Mouse (Mus musculus) A20 (cell line): ENCODE data around the gene Apbb2.

ENCODE experiments used
- DNase-seq: peaks from one replicate; pipeline ENCODE4 v3.0.0-alpha.2; 2011; ENCODE audit warnings: low read depth, low spot score

The Apbb2 gene

GRCm38 (mm10) chr5:66344182-66344581 lies 274.4 kb downstream of the Apbb2 start:
- DNase-seq = no peak

- DNase-seq = no peak
Observed at GRCm38 (mm10) chr5:66342285-66342684, 276.3 kb downstream of the Apbb2 start.

DNA sequence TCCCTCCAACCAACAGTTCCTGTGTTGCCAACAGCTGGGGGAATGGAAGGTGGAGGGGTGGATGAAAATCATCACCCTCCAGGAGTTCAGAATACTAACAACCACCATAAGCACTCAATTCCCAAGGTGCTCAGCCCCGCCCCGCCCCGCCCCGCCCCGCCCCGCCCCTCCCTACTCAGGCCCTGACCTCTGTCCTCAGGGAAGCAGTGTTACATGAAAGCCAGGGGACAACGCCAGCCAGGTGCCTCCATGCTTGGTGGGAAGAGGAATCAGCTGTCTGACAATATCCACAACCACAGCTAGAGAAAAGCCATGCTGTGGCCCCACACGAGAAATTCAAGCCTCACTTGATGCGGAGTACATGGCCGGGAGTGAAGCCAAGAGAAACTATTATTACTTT lies 276.7 kb downstream of the Apbb2 start:
- DNase-seq = no peak

DNA sequence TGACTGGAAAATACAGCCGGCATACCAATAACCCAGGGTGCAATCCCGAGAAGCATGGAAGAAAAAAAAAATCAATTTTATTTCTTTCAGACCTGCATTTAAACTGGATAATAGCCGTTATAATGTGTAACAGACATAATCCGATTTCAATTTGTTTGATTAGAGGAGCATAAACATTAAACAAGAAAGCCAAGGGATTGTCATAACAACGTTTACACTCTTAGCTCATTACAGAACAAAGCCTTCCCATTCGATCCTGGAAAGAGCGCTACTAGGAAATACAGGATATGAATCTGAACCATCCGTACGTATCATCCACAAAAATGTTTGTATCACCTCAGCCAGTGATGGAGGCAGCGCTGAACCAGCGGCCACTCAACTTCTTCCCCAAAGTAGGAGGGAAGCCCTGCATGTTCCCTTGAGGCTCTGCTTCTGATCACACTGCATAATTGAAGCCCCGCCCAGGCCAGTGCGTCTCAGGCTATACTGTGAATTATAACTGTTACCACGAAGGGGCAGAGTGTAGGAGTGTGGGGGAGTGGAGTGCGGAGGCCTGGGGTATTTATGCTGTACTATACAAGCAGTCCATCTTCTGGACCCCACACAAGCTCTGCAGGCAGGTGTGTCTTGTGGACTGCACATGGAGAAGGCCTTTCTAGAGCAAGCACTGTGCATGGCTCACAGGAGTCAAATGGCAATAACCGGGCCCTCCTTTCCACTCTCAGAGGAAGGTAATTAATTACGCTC lies 278.1 kb downstream of the Apbb2 start:
- DNase-seq = no peak

DNA sequence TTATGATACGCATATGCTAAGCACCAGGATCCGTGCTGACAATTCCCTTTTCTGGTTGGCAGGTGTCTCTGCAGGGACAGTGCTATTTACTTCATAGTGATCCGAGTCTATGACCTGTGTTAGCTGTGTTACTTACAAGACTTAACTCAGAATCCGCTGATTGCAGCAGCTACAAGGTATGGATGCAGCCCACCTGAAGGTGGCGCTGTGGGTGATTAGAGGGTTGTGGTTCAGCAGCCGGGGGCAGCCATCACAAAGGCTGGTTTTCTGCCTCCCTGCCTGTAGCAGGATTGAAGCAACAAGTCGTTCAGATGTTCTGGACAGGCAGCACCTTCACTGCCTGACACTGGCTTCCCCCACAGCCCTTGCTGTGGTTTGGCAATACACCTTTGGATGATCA lies 280.0 kb downstream of the Apbb2 start:
- peak; percentile 37 for DNase-seq

- no peak for DNase-seq
Observed at GRCm38 (mm10) chr5:66337969-66338345, 280.6 kb downstream of the Apbb2 start.

DNA sequence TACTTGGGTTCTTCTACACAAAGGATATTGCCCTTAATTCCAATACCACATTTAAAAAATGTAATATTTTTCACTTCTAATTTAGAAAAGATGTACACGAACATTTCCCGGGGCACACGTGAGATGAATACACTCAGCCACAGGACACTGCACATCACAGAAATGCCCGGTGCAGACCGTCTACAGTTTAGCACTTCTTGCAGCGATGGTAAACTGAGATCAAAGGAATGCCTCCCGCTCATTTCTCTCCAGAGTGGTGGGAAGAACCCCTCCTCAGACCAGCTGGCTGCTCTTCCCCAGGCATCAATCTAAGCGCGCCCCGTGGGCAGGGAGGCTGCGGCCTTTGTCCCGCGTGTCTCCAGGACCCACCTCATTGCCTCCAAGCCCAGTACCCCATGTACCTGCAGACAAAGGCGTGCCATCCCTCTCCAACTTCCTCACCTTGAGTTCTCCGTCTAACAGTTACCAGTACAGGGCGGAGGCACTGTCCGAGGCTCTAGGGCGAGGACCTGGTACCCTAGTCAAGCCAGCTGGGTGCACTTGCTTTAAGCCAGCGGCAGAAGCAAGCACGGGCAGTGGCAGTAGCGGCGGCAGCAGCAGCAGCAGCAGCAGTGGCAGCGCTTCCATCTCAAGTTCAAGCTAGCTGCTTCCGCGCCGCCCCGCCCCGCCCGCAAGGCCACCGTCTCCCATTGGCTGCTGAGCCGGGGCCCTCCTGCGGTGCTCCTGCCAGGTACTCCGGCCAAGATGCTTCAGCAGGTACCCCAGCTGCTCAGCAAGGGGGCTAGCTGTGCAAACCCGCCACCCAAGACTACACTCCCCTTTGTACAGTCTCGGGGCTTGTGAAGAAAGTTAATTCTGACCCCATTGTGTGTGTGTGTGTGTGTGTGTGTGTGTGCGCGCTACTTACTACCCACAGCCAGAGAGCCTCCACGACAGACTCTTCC lies 281.3 kb downstream of the Apbb2 start:
- DNase-seq = no peak

DNA sequence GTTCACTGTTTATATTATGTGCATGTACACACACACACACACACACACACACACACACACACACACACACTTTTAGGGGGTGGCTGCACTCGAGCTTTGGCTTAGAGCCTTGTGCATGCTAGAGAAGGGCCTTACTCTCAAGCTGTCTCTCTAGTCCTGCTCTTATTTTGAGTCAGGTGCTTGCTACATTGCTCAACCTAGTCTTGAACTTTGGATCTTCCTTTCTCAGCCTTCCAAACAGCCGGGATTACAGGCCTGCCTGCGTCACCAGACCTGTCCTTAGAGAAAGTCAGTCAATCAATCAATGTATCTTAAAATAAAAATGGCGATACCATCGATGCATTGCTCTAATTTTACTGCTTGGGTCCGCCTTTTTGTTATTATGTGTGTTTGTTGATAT lies 287.8 kb downstream of the Apbb2 start:
- no peak for DNase-seq

DNA sequence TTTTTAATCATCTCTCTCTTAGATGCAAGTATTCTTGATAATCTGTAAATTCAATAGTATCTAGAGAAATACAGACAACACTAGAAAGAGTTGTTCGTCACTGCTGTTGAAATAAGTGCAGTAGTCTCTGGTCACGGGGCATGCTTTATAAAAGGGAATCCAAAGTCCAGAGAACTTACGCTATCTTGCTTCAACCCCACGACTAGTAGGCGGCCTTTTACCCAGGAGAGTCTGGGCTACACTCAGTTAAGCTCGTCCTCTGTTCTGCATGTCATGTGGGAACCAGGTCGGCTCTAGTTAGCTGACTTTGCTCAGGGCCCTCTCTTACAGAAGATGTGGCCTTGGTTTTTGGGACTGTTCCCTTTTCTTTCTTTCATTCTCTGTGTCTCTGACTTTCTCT lies 289.8 kb downstream of the Apbb2 start:
- no peak for DNase-seq

- DNase-seq = no peak
Observed at GRCm38 (mm10) chr5:66327949-66328726, 290.4 kb downstream of the Apbb2 start.

- DNase-seq = peak; percentile 12
Observed at GRCm38 (mm10) chr5:66326395-66326794, 292.2 kb downstream of the Apbb2 start.

DNA sequence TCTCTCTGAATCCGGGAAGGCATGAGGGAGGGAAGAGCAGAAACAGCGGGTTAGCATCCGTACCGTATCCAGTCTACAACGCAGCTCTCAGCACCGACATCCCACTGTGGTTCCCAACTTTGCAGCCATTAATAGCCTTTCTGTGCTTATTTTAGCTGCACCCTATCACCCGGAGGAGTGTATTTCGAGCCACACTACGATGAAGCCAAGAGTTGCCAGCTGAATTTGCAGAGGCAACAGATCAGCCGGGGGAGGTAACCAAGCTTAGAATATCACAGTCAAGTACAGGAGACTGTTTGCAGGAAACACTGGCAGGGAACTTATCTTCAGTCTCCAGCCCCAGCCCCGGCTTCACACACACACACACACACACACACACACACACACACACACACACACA lies 295.0 kb downstream of the Apbb2 start:
- DNase-seq = no peak

- DNase-seq = no peak
Observed at GRCm38 (mm10) chr5:66323131-66323530, 295.5 kb downstream of the Apbb2 start.

DNA sequence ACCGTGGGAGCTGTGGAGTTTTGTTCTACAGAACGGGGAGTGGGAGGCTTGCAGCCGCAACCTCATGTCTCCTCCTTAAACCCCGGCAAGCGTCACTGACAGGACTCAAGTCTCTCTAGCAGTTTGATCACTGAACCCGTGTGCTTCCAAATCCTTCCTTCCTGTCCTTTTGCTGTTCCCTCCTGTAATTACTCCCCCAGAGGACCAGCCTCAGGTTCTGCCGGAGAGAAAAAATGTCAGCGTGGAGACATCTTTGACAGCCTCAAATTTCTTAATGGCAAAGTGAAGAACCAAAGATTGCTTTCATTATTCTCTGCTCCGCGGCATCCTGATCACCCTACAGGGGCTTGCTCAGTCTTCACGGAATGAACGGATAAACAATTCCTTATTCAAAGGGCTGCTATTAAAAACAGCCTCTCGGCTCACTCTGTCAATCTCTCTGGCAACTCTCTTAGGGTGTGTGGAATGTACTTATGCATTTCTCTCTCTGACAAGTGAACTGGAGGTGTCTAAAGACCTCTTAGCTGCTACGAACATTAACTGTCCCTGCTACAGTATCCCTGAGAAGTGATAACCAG lies 298.7 kb downstream of the Apbb2 start:
- no peak for DNase-seq

DNA sequence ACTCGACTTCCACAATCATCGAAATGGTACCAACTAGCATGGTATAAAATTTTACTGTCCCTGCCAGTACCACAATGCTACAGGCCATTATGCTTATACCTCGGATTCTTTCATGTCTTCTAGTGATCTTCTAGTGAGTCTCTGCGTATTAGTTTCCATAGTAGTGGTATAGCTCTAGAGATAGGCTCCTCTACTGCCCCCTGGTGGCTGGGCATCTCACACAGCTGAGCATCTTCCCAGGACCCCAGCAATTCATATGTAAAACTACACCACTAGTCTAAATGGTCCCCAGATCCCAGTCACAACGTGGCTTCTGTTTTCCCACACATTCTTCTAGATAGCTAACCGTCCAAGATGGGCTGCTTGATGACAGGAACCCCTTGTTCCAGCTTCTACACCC lies 299.2 kb downstream of the Apbb2 start:
- peak; percentile 67 for DNase-seq

DNA sequence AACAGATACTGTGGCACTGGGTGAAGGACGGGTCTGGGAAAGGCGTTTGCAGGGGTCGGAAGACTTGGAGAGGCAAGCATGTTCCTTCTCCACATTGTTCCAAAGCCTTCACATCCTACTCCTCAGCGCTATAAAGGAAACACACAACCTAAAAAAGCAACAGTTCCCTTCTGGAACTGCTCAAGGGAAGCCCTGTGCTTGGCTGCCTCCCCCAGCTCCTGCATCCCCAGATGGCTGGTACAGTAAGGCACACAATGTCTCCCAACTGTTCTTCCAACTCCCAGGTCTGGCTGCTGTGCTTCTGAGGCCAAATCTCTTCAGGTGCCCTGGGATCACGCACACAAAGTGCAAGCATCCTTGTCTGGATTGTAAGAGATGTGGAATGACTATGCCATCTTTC lies 302.8 kb downstream of the Apbb2 start:
- DNase-seq = no peak

GRCm38 (mm10) chr5:66310806-66311205 lies 307.8 kb downstream of the Apbb2 start:
- no peak for DNase-seq

- no peak for DNase-seq
Observed at GRCm38 (mm10) chr5:66310328-66310727, 308.3 kb downstream of the Apbb2 start.

GRCm38 (mm10) chr5:66305511-66305910 lies 313.1 kb downstream of the Apbb2 start:
- no peak for DNase-seq

DNA sequence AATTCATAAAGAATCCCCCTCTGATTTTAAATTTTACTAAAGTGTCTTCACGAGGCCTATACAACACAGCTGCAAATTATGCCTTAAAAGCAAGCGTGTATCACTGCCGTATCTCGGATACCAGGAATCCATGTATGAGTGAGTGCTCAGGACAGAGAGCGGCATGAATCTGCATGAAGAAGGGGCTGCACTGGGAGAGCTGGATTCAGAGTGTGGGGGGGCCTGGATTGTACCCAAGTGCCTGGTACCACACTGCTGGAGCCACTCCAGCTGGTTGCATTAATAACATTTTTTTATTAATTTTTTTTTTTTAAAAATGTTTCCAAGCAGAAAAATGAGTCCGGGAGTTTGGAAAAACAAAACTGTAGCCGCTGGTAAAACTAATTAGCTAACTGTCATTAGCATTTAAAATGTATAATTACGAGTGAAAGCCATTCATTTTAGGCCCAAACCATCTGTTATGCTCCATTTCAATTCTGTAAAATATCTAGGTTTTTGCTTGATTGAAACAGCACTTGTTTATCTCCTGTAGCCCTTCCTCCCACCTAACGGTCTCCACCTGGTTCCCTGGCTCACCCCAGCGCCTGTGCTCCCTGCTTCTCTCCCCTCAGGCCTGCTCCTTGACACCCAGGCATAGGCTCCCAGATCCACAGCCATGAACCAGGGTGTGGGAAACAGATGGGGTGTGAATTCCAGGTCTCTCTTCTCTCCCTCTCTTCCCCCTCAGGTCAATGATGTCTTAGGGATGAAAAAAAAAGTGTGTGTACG lies 314.1 kb downstream of the Apbb2 start:
- DNase-seq = no peak

DNA sequence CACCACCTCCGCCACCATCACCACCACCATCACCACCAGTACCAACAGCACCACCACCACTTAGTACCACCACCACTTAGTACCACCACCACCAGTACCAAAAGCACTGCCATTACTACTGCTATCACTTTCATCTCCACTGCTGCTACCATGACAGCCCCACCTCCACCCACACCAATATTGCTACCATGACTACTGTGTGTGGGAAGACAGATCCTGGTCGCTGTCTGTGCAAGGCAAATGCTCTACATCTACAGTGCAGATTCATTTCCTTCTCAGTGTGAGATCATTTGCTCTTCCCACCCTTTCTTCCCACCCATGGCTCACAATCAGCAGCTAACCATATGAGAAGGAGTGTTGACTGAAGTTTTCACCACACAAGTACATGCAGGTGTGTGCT lies 315.7 kb downstream of the Apbb2 start:
- no peak for DNase-seq
